Mouse (Mus musculus): ENCODE results near the gene Pdk2.

- TF ChIP-seq CTCF (IDR thresholded peaks at IDR 0.05; ENCODE audit: control insufficient read depth, insufficient read depth, insufficient replicate concordance, low read depth, low read length) = no peak
- no peak for TF ChIP-seq POLR2A (IDR thresholded peaks at IDR 0.05; ENCODE audit: control insufficient read depth, low read depth, low read length)
These were observed 11.9 kb upstream of the Pdk2 start for GRCm38 (mm10) chr11:95053062-95053461.

Data from testis, adult 2 months (tissue).